Mouse (Mus musculus) c-Kit-positive CD71-negative TER-119-negative erythroid progenitor cells, embryonic 14.5 days (primary cell): ENCODE measurements at regions not wholly inside any gene's neighbourhood (a gene's known extent, or its start where the extent isn't known, plus 50 kb on each side); places are given as distances from the start of the nearest gene placed in this dataset.

Source experiments
- DNase-seq: peaks from one replicate; pipeline ENCODE4 v3.0.0-alpha.2; 2013; ENCODE audit warnings: low read depth

- no peak for DNase-seq
Observed at GRCm38 (mm10) chr3:132018505-132018904, 66.6 kb upstream of the Dkk2 start.

- DNase-seq, result no peak
Observed at GRCm38 (mm10) chr3:132022032-132022431, 63.1 kb upstream of the Dkk2 start.

GRCm38 (mm10) chr3:132023342-132023741, 61.8 kb upstream of the Dkk2 start:
- DNase-seq, result no peak

GRCm38 (mm10) chr3:132029112-132029511, 56.0 kb upstream of the Dkk2 start:
- no peak for DNase-seq

GRCm38 (mm10) chr3:132033078-132033713, 51.9 kb upstream of the Dkk2 start:
- no peak for DNase-seq

GRCm38 (mm10) chr3:132035176-132035575, 49.9 kb upstream of the Dkk2 start:
- DNase-seq, result no peak
